Mouse (Mus musculus) embryonic facial prominence, embryonic 15.5 days (tissue): ENCODE data around the gene Dusp18. TPM values are rescaled to one million over a fixed set of nuclear protein-coding genes. Genes with fewer than 3 reads are reported as not detected.
"Not testable (repeated sequence)": the region's sequence is repeated elsewhere in the genome, so short reads cannot be mapped to it uniquely, and the experiment has no call there.

ENCODE experiments used
- ATAC-seq: fragments of 200-750 bp; cut with Nextera tagmentation; 2 replicates; pipeline ENCODE4 v1.8.0; 2017; ENCODE audit warnings: low read depth, moderate TSS enrichment; ENCODE audit not compliant: insufficient number of reproducible peaks, low FRiP score, low TSS enrichment
- H3K27ac ChIP-seq: fragments of 300-500 bp; sonication (generic); replicated peaks from 2 replicates; pipeline ENCODE4 v1.5.1; 2015; ENCODE audit warnings: mild to moderate bottlenecking, inconsistent platforms
- H3K27me3 ChIP-seq: fragments of 300-500 bp; sonication (generic); 2 replicates; pipeline ENCODE4 v1.6.1; 2015; ENCODE audit warnings: inconsistent platforms
- H3K36me3 ChIP-seq: fragments of 300-500 bp; sonication (generic); 2 replicates; pipeline ENCODE4 v1.6.1; 2015; ENCODE audit warnings: mild to moderate bottlenecking, inconsistent platforms
- H3K4me1 ChIP-seq: fragments of 300-500 bp; sonication (generic); 2 replicates; pipeline ENCODE4 v1.6.1; 2015; ENCODE audit warnings: inconsistent platforms
- H3K4me2 ChIP-seq: fragments of 300-500 bp; sonication (generic); replicated peaks from 2 replicates; pipeline ENCODE4 v1.6.1; 2015; ENCODE audit warnings: mild to moderate bottlenecking, inconsistent platforms
- H3K4me3 ChIP-seq: fragments of 300-500 bp; sonication (generic); replicated peaks from 2 replicates; pipeline ENCODE4 v1.5.1; 2015; ENCODE audit warnings: mild to moderate bottlenecking, inconsistent platforms
- H3K9ac ChIP-seq: fragments of 300-500 bp; sonication (generic); 2 replicates; pipeline ENCODE4 v1.6.1; 2015; ENCODE audit warnings: inconsistent platforms
- H3K9me3 ChIP-seq: fragments of 300-500 bp; sonication (generic); replicated peaks from 2 replicates; pipeline ENCODE4 v1.6.1; 2016; ENCODE audit warnings: inconsistent platforms
- WGBS: fragments of 180-500 bp; shearing (Covaris S2); methylation state at CpG from one replicate; pipeline ENCODE4 v1.1.7; 2015; 5-methylcytosine and 5-hydroxymethylcytosine counted together
- polyA plus RNA-seq: library from polyadenylated mRNA; unstranded; fragments of >200 nt; fragmentation: Nextera tagmentation; extraction: Ambion mirVana; gene quantifications from 2 replicates; pipeline ENCODE4 v1.2.1, GENCODE M21; 2015

The Dusp18 gene
- polyA plus RNA-seq, 1 experiment from 2014 or later, result 12.6 TPM

DNA sequence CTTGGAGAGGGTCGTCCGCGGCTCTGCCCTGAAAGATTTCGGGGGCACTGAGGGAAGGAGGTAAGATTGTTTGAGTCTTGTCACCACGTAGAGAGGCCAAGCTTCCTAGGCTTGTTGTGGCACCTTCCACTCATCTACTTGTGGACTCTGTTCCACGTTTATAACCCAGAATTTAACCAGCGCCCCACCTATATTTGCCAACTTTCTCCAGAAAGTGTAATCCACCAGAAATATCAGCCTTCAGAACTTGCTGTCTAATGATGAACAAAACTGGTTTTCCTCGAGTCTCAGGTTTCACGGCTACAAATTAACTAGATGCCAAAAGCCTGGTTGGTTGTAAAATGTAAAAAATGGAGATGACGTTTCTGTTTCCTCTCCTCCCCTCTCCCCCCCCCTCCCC is 418 bp downstream of the Dusp18 start:
- 4% methylated on average over 10 of the region's 10 CpGs for WGBS
- Histone ChIP-seq H3K4me1 (peaks cover 4% of the 10 kb centered on the region; the same call in 1 of the 2 replicates), H3K4me2 (peak overlapping the region; percentile 93), H3K27ac (peak overlapping the region; percentile 70), H3K9ac (peak overlapping the region; percentile 33; the same call in 1 of the 2 replicates), H3K4me3 (peak overlapping the region; percentile 55), H3K9me3 (no peaks in the 10 kb centered on the region), H3K36me3 (no peaks in the 10 kb centered on the region), H3K27me3 (no peaks in the 10 kb centered on the region)
- no peak for ATAC-seq

DNA sequence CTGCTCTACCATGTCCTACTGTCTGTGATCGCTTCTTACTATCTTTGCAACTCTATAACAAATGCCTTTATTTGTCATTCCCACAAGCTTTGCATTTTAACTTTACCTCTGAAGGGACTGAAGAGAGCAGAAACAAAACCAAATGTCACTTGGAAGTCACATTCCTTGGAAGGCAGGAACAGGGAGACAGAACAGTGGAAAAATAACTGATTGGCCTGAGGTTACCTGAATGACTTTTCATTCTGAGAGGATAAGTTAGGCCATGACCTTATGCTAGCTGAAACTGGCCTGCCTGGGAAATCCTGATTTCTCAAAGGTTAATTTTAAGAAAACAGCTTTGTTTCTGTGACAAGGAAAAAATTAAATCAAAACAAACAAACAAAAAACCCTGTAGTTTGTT is 893 bp downstream of the Dusp18 start:
- ATAC-seq, result no peak
- Histone ChIP-seq H3K27ac (no peak overlapping the region), H3K4me3 (no peak overlapping the region), H3K9ac (no peak overlapping the region), H3K36me3 (no peaks in the 10 kb centered on the region), H3K9me3 (no peaks in the 10 kb centered on the region), H3K4me2 (no peak overlapping the region), H3K4me1 (peaks cover 4% of the 10 kb centered on the region; the same call in 1 of the 2 replicates), H3K27me3 (no peaks in the 10 kb centered on the region)
- 92% methylated on average over 1 of the region's 1 CpGs for WGBS

GRCm38 (mm10) chr11:3900296-3900695 is 5.3 kb downstream of the Dusp18 start:
- Histone ChIP-seq H3K4me1 (0 out of 2 replicates have a peak, but pooled peaks cover 2% of the 10 kb centered on the region), H3K4me3 (no peak overlapping the region), H3K4me2 (no peak overlapping the region), H3K27ac (no peak overlapping the region), H3K9me3 (no peaks in the 10 kb centered on the region), H3K9ac (no peak overlapping the region), H3K36me3 (no peaks in the 10 kb centered on the region), H3K27me3 (no peaks in the 10 kb centered on the region)
- ATAC-seq, result no peak
- 83% methylated on average over 6 of the region's 6 CpGs for WGBS

DNA sequence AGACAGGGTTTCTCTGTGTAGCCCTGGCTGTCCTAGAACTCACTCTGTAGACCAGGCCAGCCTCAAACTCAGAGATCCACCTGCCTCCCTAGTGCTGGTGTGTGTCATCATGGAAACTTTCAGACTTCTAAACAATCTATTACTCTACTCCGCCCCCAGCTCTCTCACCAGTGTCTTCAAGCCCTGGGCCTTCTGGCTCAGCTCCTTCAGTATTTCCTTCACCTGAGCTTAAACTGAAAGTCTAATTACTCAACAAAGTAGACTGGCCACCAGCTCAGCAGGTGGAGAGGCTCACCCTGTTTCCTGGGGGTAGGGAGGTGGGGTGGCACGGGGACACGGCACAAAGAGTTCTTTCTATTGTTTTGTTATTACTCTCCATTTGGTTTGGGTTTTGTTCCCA is 7.5 kb downstream of the Dusp18 start:
- Histone ChIP-seq H3K27me3 (no peaks in the 10 kb centered on the region), H3K9me3 (no peaks in the 10 kb centered on the region), H3K4me2 (no peak overlapping the region), H3K4me3 (no peak overlapping the region), H3K4me1 (no peaks in the 10 kb centered on the region), H3K9ac (no peak overlapping the region), H3K36me3 (0 out of 2 replicates have a peak, but pooled peaks cover 5% of the 10 kb centered on the region), H3K27ac (no peak overlapping the region)
- ATAC-seq, result no peak
- 82% methylated on average over 3 of the region's 3 CpGs for WGBS

- H3K4me3 ChIP-seq, result no peak overlapping the region
- WGBS, result 68% methylated on average over 5 of the region's 5 CpGs
- no peaks in the 10 kb centered on the region for H3K9me3 ChIP-seq
- no peak overlapping the region for H3K9ac ChIP-seq
- no peaks in the 10 kb centered on the region for H3K4me1 ChIP-seq
- no peaks in the 10 kb centered on the region for H3K27me3 ChIP-seq
- no peak overlapping the region for H3K27ac ChIP-seq
- no peak overlapping the region for H3K4me2 ChIP-seq
- H3K36me3 ChIP-seq, result 0 out of 2 replicates have a peak, but pooled peaks cover 8% of the 10 kb centered on the region
- 0 out of 2 replicates have a peak, but pooled peaks have one; percentile 22 for ATAC-seq
These were observed 8.0 kb downstream of the Dusp18 start for GRCm38 (mm10) chr11:3903046-3903445.

DNA sequence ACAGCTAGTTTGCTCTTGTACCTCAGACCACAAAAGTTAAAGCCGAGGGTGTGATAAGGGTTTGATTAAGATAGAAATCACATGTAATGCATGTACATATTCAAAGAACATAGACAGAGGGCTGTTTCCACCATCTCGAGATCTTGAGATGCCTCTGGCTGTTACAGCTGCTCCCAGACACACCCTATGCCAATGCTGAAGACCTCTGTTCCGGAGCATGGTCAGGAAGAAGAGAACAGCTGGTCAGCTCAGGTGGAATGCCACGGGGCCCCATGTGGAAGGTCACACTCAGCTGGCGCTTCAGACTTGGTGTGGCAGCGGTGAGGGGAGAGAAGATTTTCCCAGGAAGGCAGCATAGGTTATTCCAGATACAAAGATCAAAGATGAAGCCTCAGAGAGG is 9.6 kb downstream of the Dusp18 start:
- no peak for ATAC-seq
- 72% methylated on average over 6 of the region's 6 CpGs for WGBS
- H3K4me3 ChIP-seq, result no peak overlapping the region
- no peak overlapping the region for H3K4me2 ChIP-seq
- H3K36me3 ChIP-seq, result 0 out of 2 replicates have a peak, but pooled peaks cover 8% of the 10 kb centered on the region
- no peaks in the 10 kb centered on the region for H3K4me1 ChIP-seq
- no peak overlapping the region for H3K9ac ChIP-seq
- H3K27ac ChIP-seq, result no peak overlapping the region
- no peaks in the 10 kb centered on the region for H3K9me3 ChIP-seq
- H3K27me3 ChIP-seq, result no peaks in the 10 kb centered on the region

DNA sequence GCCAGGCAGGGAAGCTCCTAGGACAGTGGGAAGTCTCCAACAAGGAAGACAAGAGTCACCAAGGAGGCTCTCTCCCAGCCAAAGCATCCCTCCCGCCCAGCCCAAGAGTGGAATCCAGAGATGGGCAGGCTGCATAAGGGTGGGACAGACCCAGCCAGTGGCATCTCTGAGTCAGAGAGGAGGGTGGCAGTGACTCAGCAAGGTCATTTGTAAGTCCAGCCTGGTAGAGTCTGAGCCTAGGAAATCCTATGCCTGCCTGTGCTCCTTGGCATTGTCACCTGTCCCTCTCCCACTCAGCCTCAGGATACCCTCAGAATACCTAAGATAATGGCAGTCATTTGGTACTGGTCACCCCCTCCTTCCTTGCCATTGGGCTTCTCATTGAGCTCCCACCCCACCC is 10.4 kb downstream of the Dusp18 start:
- no peak for ATAC-seq

GRCm38 (mm10) chr11:3909236-3909635 is 14.2 kb downstream of the Dusp18 start:
- Histone ChIP-seq H3K4me1 (peaks cover 38% of the 10 kb centered on the region), H3K9me3 (no peaks in the 10 kb centered on the region), H3K4me3 (no peak overlapping the region), H3K9ac (no peak overlapping the region), H3K4me2 (no peak overlapping the region), H3K27me3 (no peaks in the 10 kb centered on the region), H3K36me3 (0 out of 2 replicates have a peak, but pooled peaks cover 8% of the 10 kb centered on the region), H3K27ac (no peak overlapping the region)
- WGBS, result 86% methylated on average over 4 of the region's 4 CpGs
- ATAC-seq, result no peak

More for the DNA sequence above, 10.4 kb downstream of the Dusp18 start:
- Histone ChIP-seq H3K4me3 (no peak overlapping the region), H3K9me3 (no peaks in the 10 kb centered on the region), H3K4me2 (no peak overlapping the region), H3K27me3 (no peaks in the 10 kb centered on the region), H3K4me1 (peaks cover 4% of the 10 kb centered on the region; the same call in 1 of the 2 replicates), H3K27ac (no peak overlapping the region), H3K36me3 (0 out of 2 replicates have a peak, but pooled peaks cover 8% of the 10 kb centered on the region), H3K9ac (no peak overlapping the region)
- 86% methylated on average over 1 of the region's 1 CpGs for WGBS

DNA sequence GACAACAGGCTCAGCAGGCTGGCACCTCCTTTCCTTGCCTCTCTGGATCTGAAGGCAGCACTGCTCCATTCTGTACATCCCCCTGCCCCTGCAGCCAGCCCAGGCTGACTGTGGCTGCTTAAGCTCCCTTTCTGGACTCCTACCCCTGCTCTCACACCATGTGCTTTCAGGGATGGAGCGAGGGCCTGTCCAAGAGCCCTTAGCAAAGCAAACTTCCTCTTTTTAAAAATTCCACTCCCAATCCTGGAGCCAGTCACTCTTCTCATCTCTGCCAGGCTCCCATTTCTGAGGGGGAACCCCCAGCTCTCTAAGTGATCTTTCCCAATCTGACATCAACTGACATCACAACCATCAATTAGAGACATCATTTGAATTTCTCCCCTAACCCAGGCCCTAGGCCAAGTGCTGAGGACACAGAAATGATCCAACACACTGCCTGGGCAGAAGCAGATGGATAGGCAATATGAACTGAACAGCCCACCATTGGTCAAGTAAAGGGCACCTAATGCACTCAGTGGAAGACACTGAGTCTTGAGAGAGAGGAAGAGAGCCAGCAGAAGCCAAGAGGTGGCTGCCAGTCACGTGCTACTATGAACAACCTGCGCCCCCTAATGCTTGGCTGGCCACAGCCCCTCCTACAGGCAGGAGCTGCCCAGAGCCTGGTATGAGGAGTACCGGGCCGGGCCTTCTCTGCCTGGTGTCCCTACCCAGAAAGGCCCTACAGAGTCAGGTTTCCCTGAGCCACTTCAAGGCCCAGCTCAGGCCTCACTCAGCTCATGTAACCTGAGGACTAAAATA is 15.7 kb downstream of the Dusp18 start:
- H3K9ac ChIP-seq, result no peak overlapping the region
- H3K36me3 ChIP-seq, result 0 out of 2 replicates have a peak, but pooled peaks cover 8% of the 10 kb centered on the region
- peaks cover 42% of the 10 kb centered on the region for H3K4me1 ChIP-seq
- 54% methylated on average over 5 of the region's 5 CpGs for WGBS
- H3K27me3 ChIP-seq, result no peaks in the 10 kb centered on the region
- no peaks in the 10 kb centered on the region for H3K9me3 ChIP-seq
- peak overlapping the region; percentile 26 for H3K4me2 ChIP-seq
- H3K4me3 ChIP-seq, result no peak overlapping the region
- H3K27ac ChIP-seq, result no peak overlapping the region
- ATAC-seq, result no peak

GRCm38 (mm10) chr11:3911440-3911839 is 16.4 kb downstream of the Dusp18 start:
- not testable (repeated sequence) for ATAC-seq, H3K27ac ChIP-seq, H3K4me3 ChIP-seq, H3K9ac ChIP-seq, H3K9me3 ChIP-seq, H3K27me3 ChIP-seq, H3K36me3 ChIP-seq
- Histone ChIP-seq H3K4me1 (peaks cover 42% of the 10 kb centered on the region), H3K4me2 (peak overlapping the region; percentile 26)
- 82% methylated on average over 6 of the region's 6 CpGs for WGBS

- H3K9me3 ChIP-seq, result no peaks in the 10 kb centered on the region
These were observed 17.2 kb downstream of the Dusp18 start for GRCm38 (mm10) chr11:3912100-3912874.

More at GRCm38 (mm10) chr11:3912100-3912874, 17.2 kb downstream of the Dusp18 start:
- H3K9ac ChIP-seq, result no peak overlapping the region
- H3K27ac ChIP-seq, result peak overlapping the region; percentile 48; the same call in 1 of the 2 replicates
- WGBS, result 14% methylated on average over 19 of the region's 19 CpGs
- H3K4me3 ChIP-seq, result peak overlapping the region; percentile 63
- peak; percentile 13; the same call in 1 of the 2 replicates for ATAC-seq
- H3K27me3 ChIP-seq, result no peaks in the 10 kb centered on the region
- H3K4me1 ChIP-seq, result peaks cover 42% of the 10 kb centered on the region
- H3K36me3 ChIP-seq, result 0 out of 2 replicates have a peak, but pooled peaks cover 6% of the 10 kb centered on the region
- peak overlapping the region; percentile 88 for H3K4me2 ChIP-seq
